Mouse (Mus musculus): ENCODE data around the gene Eme1. TPM values are rescaled to one million over a fixed set of nuclear protein-coding genes. Genes with fewer than 3 reads are reported as not detected.
A peak's percentile ranks its signal among the peaks of the same experiment; 100 is the strongest.

Gene Eme1
- polyA plus RNA-seq, 1 experiment from 2014 or later, result 4.2 TPM

GRCm38 (mm10) chr11:94621458-94621852 lies 32.3 kb downstream of the Eme1 start:
- Histone ChIP-seq H3K9me3 (ENCODE audit: control insufficient read depth) (no peaks in the 10 kb centered on the region), H3K4me1 (replicated peaks; ENCODE audit: control insufficient read depth, insufficient read depth, low read length) (no peaks in the 10 kb centered on the region), H3K27me3 (replicated peaks; ENCODE audit: control insufficient read depth, insufficient read depth, low read length) (no peaks in the 10 kb centered on the region), H3K4me3 (ENCODE audit: low read depth, low read length) (no peak overlapping the region), H3K27ac (ENCODE audit: low read depth, low read length) (no peak overlapping the region), H3K9ac (ENCODE audit: low read depth, low read length) (no peak overlapping the region), H3K36me3 (ENCODE audit: control insufficient read depth, insufficient read depth) (no peaks in the 10 kb centered on the region), H3K4me2 (replicated peaks; ENCODE audit: low read depth) (no peak overlapping the region)
- peak; percentile 48 for TF ChIP-seq CTCF (IDR thresholded peaks at IDR 0.05; ENCODE audit: low read depth)
- no peak for ATAC-seq

GRCm38 (mm10) chr11:94620766-94621457 lies 32.9 kb downstream of the Eme1 start:
- ATAC-seq, result no peak
- Histone ChIP-seq H3K4me2 (replicated peaks; ENCODE audit: low read depth) (no peak overlapping the region), H3K27ac (ENCODE audit: low read depth, low read length) (no peak overlapping the region), H3K36me3 (ENCODE audit: control insufficient read depth, insufficient read depth) (no peaks in the 10 kb centered on the region), H3K27me3 (replicated peaks; ENCODE audit: control insufficient read depth, insufficient read depth, low read length) (no peaks in the 10 kb centered on the region), H3K4me3 (ENCODE audit: low read depth, low read length) (no peak overlapping the region), H3K4me1 (replicated peaks; ENCODE audit: control insufficient read depth, insufficient read depth, low read length) (no peaks in the 10 kb centered on the region), H3K9ac (ENCODE audit: low read depth, low read length) (no peak overlapping the region), H3K9me3 (ENCODE audit: control insufficient read depth) (no peaks in the 10 kb centered on the region)
- TF ChIP-seq CTCF (IDR thresholded peaks at IDR 0.05; ENCODE audit: low read depth), result no peak
- 45% methylated on average over 6 of the region's 6 CpGs for WGBS

DNA sequence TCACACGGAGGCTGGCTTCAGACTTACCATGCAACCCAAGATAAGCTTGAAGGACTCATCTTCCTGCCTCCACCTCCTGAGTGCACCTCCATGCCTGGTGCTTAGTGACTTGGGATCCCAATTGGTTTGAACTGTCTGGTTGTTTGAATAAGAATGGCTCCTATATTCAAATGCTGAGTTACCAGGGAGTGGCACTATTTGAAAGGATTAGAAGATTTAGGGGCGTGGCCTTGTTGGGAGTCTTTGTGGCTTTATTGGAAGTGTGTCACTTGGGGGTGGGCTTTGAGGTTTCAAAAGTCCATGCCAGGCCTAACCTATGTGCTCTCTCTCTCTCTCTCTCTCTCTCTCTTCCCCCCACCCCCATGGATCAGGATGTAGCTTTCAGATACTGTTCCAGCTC lies 36.1 kb downstream of the Eme1 start:
- Histone ChIP-seq H3K36me3 (ENCODE audit: control insufficient read depth, insufficient read depth) (no peaks in the 10 kb centered on the region), H3K4me2 (replicated peaks; ENCODE audit: low read depth) (no peak overlapping the region), H3K4me3 (ENCODE audit: low read depth, low read length) (no peak overlapping the region), H3K27me3 (replicated peaks; ENCODE audit: control insufficient read depth, insufficient read depth, low read length) (no peaks in the 10 kb centered on the region), H3K27ac (ENCODE audit: low read depth, low read length) (no peak overlapping the region), H3K9me3 (ENCODE audit: control insufficient read depth) (no peaks in the 10 kb centered on the region), H3K4me1 (replicated peaks; ENCODE audit: control insufficient read depth, insufficient read depth, low read length) (no peaks in the 10 kb centered on the region), H3K9ac (ENCODE audit: low read depth, low read length) (no peak overlapping the region)
- ATAC-seq, result no peak
- TF ChIP-seq CTCF (IDR thresholded peaks at IDR 0.05; ENCODE audit: low read depth), result no peak
- 93% methylated on average over 2 of the region's 2 CpGs for WGBS

GRCm38 (mm10) chr11:94615494-94615893 lies 38.3 kb downstream of the Eme1 start:
- H3K4me3 ChIP-seq (ENCODE audit: low read depth, low read length), result no peak overlapping the region
- no peak for TF ChIP-seq CTCF (IDR thresholded peaks at IDR 0.05; ENCODE audit: low read depth)
- WGBS, result 34% methylated on average over 4 of the region's 4 CpGs
- H3K9me3 ChIP-seq (ENCODE audit: control insufficient read depth), result no peaks in the 10 kb centered on the region
- no peaks in the 10 kb centered on the region for H3K27me3 ChIP-seq (replicated peaks; ENCODE audit: control insufficient read depth, insufficient read depth, low read length)
- H3K4me1 ChIP-seq (replicated peaks; ENCODE audit: control insufficient read depth, insufficient read depth, low read length), result no peaks in the 10 kb centered on the region
- H3K9ac ChIP-seq (ENCODE audit: low read depth, low read length), result no peak overlapping the region
- no peak overlapping the region for H3K4me2 ChIP-seq (replicated peaks; ENCODE audit: low read depth)
- H3K36me3 ChIP-seq (ENCODE audit: control insufficient read depth, insufficient read depth), result no peaks in the 10 kb centered on the region
- no peak for ATAC-seq
- no peak overlapping the region for H3K27ac ChIP-seq (ENCODE audit: low read depth, low read length)

- Histone ChIP-seq H3K4me3 (ENCODE audit: low read depth, low read length) (no peak overlapping the region), H3K9me3 (ENCODE audit: control insufficient read depth) (no peaks in the 10 kb centered on the region), H3K36me3 (ENCODE audit: control insufficient read depth, insufficient read depth) (no peaks in the 10 kb centered on the region), H3K4me1 (replicated peaks; ENCODE audit: control insufficient read depth, insufficient read depth, low read length) (no peaks in the 10 kb centered on the region), H3K27ac (ENCODE audit: low read depth, low read length) (peak overlapping the region; percentile 4; the same call in 1 of the 2 replicates), H3K9ac (ENCODE audit: low read depth, low read length) (no peak overlapping the region), H3K27me3 (replicated peaks; ENCODE audit: control insufficient read depth, insufficient read depth, low read length) (no peaks in the 10 kb centered on the region), H3K4me2 (replicated peaks; ENCODE audit: low read depth) (no peak overlapping the region)
- ATAC-seq, result peak; percentile 93
- 37% methylated on average over 4 of the region's 4 CpGs for WGBS
- peak; percentile 42 for TF ChIP-seq CTCF (IDR thresholded peaks at IDR 0.05; ENCODE audit: low read depth)
These were observed 39.2 kb downstream of the Eme1 start for GRCm38 (mm10) chr11:94614603-94615002.

- no peaks in the 10 kb centered on the region for H3K4me1 ChIP-seq (replicated peaks; ENCODE audit: control insufficient read depth, insufficient read depth, low read length)
- no peaks in the 10 kb centered on the region for H3K27me3 ChIP-seq (replicated peaks; ENCODE audit: control insufficient read depth, insufficient read depth, low read length)
- WGBS, result 75% methylated on average over 4 of the region's 4 CpGs
- no peaks in the 10 kb centered on the region for H3K36me3 ChIP-seq (ENCODE audit: control insufficient read depth, insufficient read depth)
- H3K4me2 ChIP-seq (replicated peaks; ENCODE audit: low read depth), result no peak overlapping the region
- no peak overlapping the region for H3K9ac ChIP-seq (ENCODE audit: low read depth, low read length)
- H3K9me3 ChIP-seq (ENCODE audit: control insufficient read depth), result no peaks in the 10 kb centered on the region
- no peak for TF ChIP-seq CTCF (IDR thresholded peaks at IDR 0.05; ENCODE audit: low read depth)
- no peak overlapping the region for H3K4me3 ChIP-seq (ENCODE audit: low read depth, low read length)
- ATAC-seq, result no peak
- H3K27ac ChIP-seq (ENCODE audit: low read depth, low read length), result no peak overlapping the region
These were observed 42.7 kb downstream of the Eme1 start for GRCm38 (mm10) chr11:94610744-94611740.
